Mouse (Mus musculus) midbrain, embryonic 13.5 days (tissue): ENCODE results near the gene Ankib1. TPM values are rescaled to one million over a fixed set of nuclear protein-coding genes. Genes with fewer than 3 reads are reported as not detected.
"Not testable (repeated sequence)": the region's sequence is repeated elsewhere in the genome, so short reads cannot be mapped to it uniquely, and the experiment has no call there.

Experiments
- ATAC-seq: fragments of 200-750 bp; cut with Nextera tagmentation; 2 replicates; pipeline ENCODE4 v1.8.0; 2017; ENCODE audit warnings: mild to moderate bottlenecking, moderate TSS enrichment, moderate library complexity
- H3K27ac ChIP-seq: fragments of 300-500 bp; sonication (generic); 2 replicates; pipeline ENCODE4 v1.5.1; 2015; ENCODE audit warnings: inconsistent platforms, mild to moderate bottlenecking, moderate library complexity
- H3K27me3 ChIP-seq: fragments of 300-500 bp; sonication (generic); 2 replicates; pipeline ENCODE4 v1.6.1; 2015; ENCODE audit warnings: mild to moderate bottlenecking, inconsistent platforms
- H3K36me3 ChIP-seq: fragments of 300-500 bp; sonication (generic); 2 replicates; pipeline ENCODE4 v1.6.1; 2015; ENCODE audit warnings: mild to moderate bottlenecking, inconsistent platforms
- H3K4me1 ChIP-seq: fragments of 300-500 bp; sonication (generic); replicated peaks from 2 replicates; pipeline ENCODE4 v1.6.1; 2015; ENCODE audit warnings: inconsistent platforms
- H3K4me2 ChIP-seq: fragments of 300-500 bp; sonication (generic); replicated peaks from 2 replicates; pipeline ENCODE4 v1.6.1; 2015; ENCODE audit warnings: moderate library complexity, mild to moderate bottlenecking, inconsistent platforms
- H3K4me3 ChIP-seq: fragments of 300-500 bp; sonication (generic); replicated peaks from 2 replicates; pipeline ENCODE4 v1.5.1; 2015; ENCODE audit warnings: mild to moderate bottlenecking, inconsistent platforms
- H3K9ac ChIP-seq: fragments of 300-500 bp; sonication (generic); replicated peaks from 2 replicates; pipeline ENCODE4 v1.6.1; 2015; ENCODE audit warnings: mild to moderate bottlenecking, inconsistent platforms
- H3K9me3 ChIP-seq: fragments of 300-500 bp; sonication (generic); 2 replicates; pipeline ENCODE4 v1.6.1; 2016; ENCODE audit warnings: mild to moderate bottlenecking, inconsistent platforms
- WGBS: fragments of 180-500 bp; shearing (Covaris S2); methylation state at CpG from one replicate; pipeline ENCODE4 v1.1.7; 2015; 5-methylcytosine and 5-hydroxymethylcytosine counted together
- polyA plus RNA-seq: library from polyadenylated mRNA; unstranded; fragments of >200 nt; fragmentation: Nextera tagmentation; extraction: Ambion mirVana; gene quantifications from 2 replicates; pipeline ENCODE4 v1.2.1, GENCODE M21; 2015

Ankib1 gene
- polyA plus RNA-seq, 1 experiment from 2014 or later, result 18.2 TPM

- 92% methylated on average over 4 of the region's 4 CpGs for WGBS
- ATAC-seq, result no peak
- Histone ChIP-seq H3K9me3 (0 out of 2 replicates have a peak, but pooled peaks cover under 1% of the 10 kb centered on the region), H3K4me3 (no peak overlapping the region), H3K27me3 (no peaks in the 10 kb centered on the region), H3K9ac (no peak overlapping the region), H3K36me3 (no peaks in the 10 kb centered on the region), H3K4me1 (no peaks in the 10 kb centered on the region), H3K4me2 (no peak overlapping the region), H3K27ac (no peak overlapping the region)
These were observed 148.9 kb downstream of the Ankib1 start for GRCm38 (mm10) chr5:3653801-3654200.

GRCm38 (mm10) chr5:3652903-3653575, 149.7 kb downstream of the Ankib1 start:
- not testable (repeated sequence) for H3K9ac ChIP-seq, H3K4me1 ChIP-seq

GRCm38 (mm10) chr5:3651621-3652020, 151.1 kb downstream of the Ankib1 start:
- Histone ChIP-seq H3K27ac (no peak overlapping the region), H3K4me3 (no peak overlapping the region), H3K9me3 (no peaks in the 10 kb centered on the region), H3K4me2 (no peak overlapping the region), H3K27me3 (no peaks in the 10 kb centered on the region), H3K36me3 (no peaks in the 10 kb centered on the region), H3K4me1 (peaks cover 2% of the 10 kb centered on the region), H3K9ac (no peak overlapping the region)
- no peak for ATAC-seq
- 91% methylated on average over 5 of the region's 5 CpGs for WGBS

More at GRCm38 (mm10) chr5:3652903-3653575, 149.7 kb downstream of the Ankib1 start:
- H3K9me3 ChIP-seq, H3K4me3 ChIP-seq, H3K27me3 ChIP-seq, H3K4me2 ChIP-seq, H3K36me3 ChIP-seq, ATAC-seq, H3K27ac ChIP-seq: not testable (repeated sequence)
- 96% methylated on average over 18 of the region's 25 CpGs for WGBS

- WGBS, result 72% methylated on average over 6 of the region's 6 CpGs
- H3K4me1 ChIP-seq, result peaks cover 4% of the 10 kb centered on the region
- no peak within 1 kb of the TSS for H3K4me3 ChIP-seq
- H3K27ac ChIP-seq, result no peak within 1 kb of the TSS
- H3K36me3 ChIP-seq, result no peaks in the 10 kb centered on the region
- no peak for ATAC-seq
- H3K27me3 ChIP-seq, result no peaks in the 10 kb centered on the region
- no peaks in the 10 kb centered on the region for H3K9me3 ChIP-seq
- no peak within 1 kb of the TSS for H3K4me2 ChIP-seq
- no peak within 1 kb of the TSS for H3K9ac ChIP-seq
These were observed 151.8 kb downstream of the Ankib1 start, which contains the start of gene Tmbim7 for GRCm38 (mm10) chr5:3650881-3651280. Gene Tmbim7 (plus strand): TSS chr5:3651181.

GRCm38 (mm10) chr5:3648849-3649210, 153.9 kb downstream of the Ankib1 start:
- WGBS, result 76% methylated on average over 4 of the region's 4 CpGs
- no peak for ATAC-seq

GRCm38 (mm10) chr5:3648206-3648848, 154.4 kb downstream of the Ankib1 start:
- Histone ChIP-seq H3K4me1 (peaks cover 16% of the 10 kb centered on the region), H3K9ac (no peak overlapping the region), H3K36me3 (peaks cover 16% of the 10 kb centered on the region), H3K4me2 (peak overlapping the region; percentile 61), H3K27ac (no peak overlapping the region), H3K4me3 (no peak overlapping the region), H3K9me3 (no peaks in the 10 kb centered on the region), H3K27me3 (no peaks in the 10 kb centered on the region)
- ATAC-seq, result peak; percentile 55
- WGBS, result 57% methylated on average over 4 of the region's 4 CpGs

More at GRCm38 (mm10) chr5:3648849-3649210, 153.9 kb downstream of the Ankib1 start:
- Histone ChIP-seq H3K27me3 (no peaks in the 10 kb centered on the region), H3K4me3 (no peak overlapping the region), H3K27ac (no peak overlapping the region), H3K4me1 (peaks cover 16% of the 10 kb centered on the region), H3K36me3 (peaks cover 14% of the 10 kb centered on the region), H3K9ac (no peak overlapping the region), H3K9me3 (no peaks in the 10 kb centered on the region), H3K4me2 (no peak overlapping the region)

- Histone ChIP-seq H3K36me3 (peaks cover 19% of the 10 kb centered on the region), H3K9ac (peak overlapping the region; percentile 89), H3K4me1 (peaks cover 16% of the 10 kb centered on the region), H3K27ac (peak overlapping the region; percentile 90), H3K4me3 (peak overlapping the region; percentile 95), H3K27me3 (no peaks in the 10 kb centered on the region), H3K9me3 (no peaks in the 10 kb centered on the region), H3K4me2 (peak overlapping the region; percentile 61)
- ATAC-seq, result peak; percentile 98
- WGBS, result 1% methylated on average over 27 of the region's 46 CpGs
These were observed 155.0 kb downstream of the Ankib1 start for GRCm38 (mm10) chr5:3647708-3648121.

- Histone ChIP-seq H3K4me3 (peak overlapping the region; percentile 95), H3K4me2 (peak overlapping the region; percentile 61), H3K27me3 (no peaks in the 10 kb centered on the region), H3K36me3 (peaks cover 21% of the 10 kb centered on the region), H3K9me3 (no peaks in the 10 kb centered on the region), H3K9ac (peak overlapping the region; percentile 89), H3K27ac (peak overlapping the region; percentile 90), H3K4me1 (peaks cover 16% of the 10 kb centered on the region)
- peak; percentile 92 for ATAC-seq
- 0% methylated on average over 49 of the region's 60 CpGs for WGBS
These were observed 155.6 kb downstream of the Ankib1 start for GRCm38 (mm10) chr5:3646991-3647707.

GRCm38 (mm10) chr5:3646539-3646938, 156.2 kb downstream of the Ankib1 start:
- peak overlapping the region; percentile 61 for H3K4me2 ChIP-seq
- H3K27ac ChIP-seq, result no peak overlapping the region
- H3K36me3 ChIP-seq, result peaks cover 27% of the 10 kb centered on the region
- 19% methylated on average over 6 of the region's 6 CpGs for WGBS
- H3K4me1 ChIP-seq, result peaks cover 16% of the 10 kb centered on the region
- H3K4me3 ChIP-seq, result peak overlapping the region; percentile 95
- ATAC-seq, result no peak
- H3K9me3 ChIP-seq, result no peaks in the 10 kb centered on the region
- H3K27me3 ChIP-seq, result no peaks in the 10 kb centered on the region
- H3K9ac ChIP-seq, result peak overlapping the region; percentile 89

- WGBS, result 86% methylated on average over 6 of the region's 6 CpGs
- peak overlapping the region; percentile 41; the same call in 1 of the 2 replicates for H3K9ac ChIP-seq
- no peak for ATAC-seq
- H3K4me2 ChIP-seq, result 0 out of 2 replicates have a peak overlapping the region, but pooled peaks have one; percentile 5
- no peak overlapping the region for H3K27ac ChIP-seq
- H3K4me3 ChIP-seq, result 0 out of 2 replicates have a peak overlapping the region, but pooled peaks have one; percentile 1
- no peaks in the 10 kb centered on the region for H3K9me3 ChIP-seq
- no peaks in the 10 kb centered on the region for H3K27me3 ChIP-seq
- H3K4me1 ChIP-seq, result peaks cover 16% of the 10 kb centered on the region
- peaks cover 36% of the 10 kb centered on the region for H3K36me3 ChIP-seq
These were observed 157.4 kb downstream of the Ankib1 start for GRCm38 (mm10) chr5:3645326-3645725.

GRCm38 (mm10) chr5:3644621-3645020, 158.1 kb downstream of the Ankib1 start:
- Histone ChIP-seq H3K27me3 (no peaks in the 10 kb centered on the region), H3K9me3 (no peaks in the 10 kb centered on the region), H3K36me3 (peaks cover 40% of the 10 kb centered on the region), H3K4me3 (no peak overlapping the region), H3K27ac (no peak overlapping the region), H3K9ac (no peak overlapping the region), H3K4me2 (no peak overlapping the region), H3K4me1 (peaks cover 16% of the 10 kb centered on the region)
- no peak for ATAC-seq
- 96% methylated on average over 6 of the region's 6 CpGs for WGBS
